Mouse (Mus musculus): ENCODE data around the gene Pde1b.

- no peak for TF ChIP-seq CTCF (IDR thresholded peaks at IDR 0.05; ENCODE audit: insufficient read depth, low read depth, low read length)
- TF ChIP-seq POLR2A (IDR thresholded peaks at IDR 0.05; ENCODE audit: insufficient read depth, low read depth, low read length) = no peak
Measured at GRCm38 (mm10) chr15:103537011-103537821, 34.4 kb downstream of the Pde1b start.

All from olfactory bulb, adult 2 months (tissue).